Mouse (Mus musculus) cortical plate, adult 2 months (tissue): ENCODE data around the gene Spata13.

Experiments used
- CTCF ChIP-seq: fragments of 200-500 bp; IDR thresholded peaks from 2 replicates; pipeline ENCODE4 v1.5.1; 2011; ENCODE audit warnings: mild to moderate bottlenecking, control low read depth, low read length; ENCODE audit not compliant: insufficient read depth; ENCODE audit errors: extremely low read depth
- POLR2A ChIP-seq: fragments of 200-500 bp; IDR thresholded peaks from 2 replicates; pipeline ENCODE4 v1.6.1; 2011; ENCODE audit warnings: mild to moderate bottlenecking, low read length, control low read depth; ENCODE audit not compliant: insufficient read depth; ENCODE audit errors: extremely low read depth

GRCm38 (mm10) chr14:60736591-60737192 is 102.9 kb downstream of the Spata13 start:
- TF ChIP-seq CTCF: no peak
- TF ChIP-seq POLR2A: no peak
